Mouse (Mus musculus): ENCODE data around the gene Acvr1c.

The Acvr1c gene

DNA sequence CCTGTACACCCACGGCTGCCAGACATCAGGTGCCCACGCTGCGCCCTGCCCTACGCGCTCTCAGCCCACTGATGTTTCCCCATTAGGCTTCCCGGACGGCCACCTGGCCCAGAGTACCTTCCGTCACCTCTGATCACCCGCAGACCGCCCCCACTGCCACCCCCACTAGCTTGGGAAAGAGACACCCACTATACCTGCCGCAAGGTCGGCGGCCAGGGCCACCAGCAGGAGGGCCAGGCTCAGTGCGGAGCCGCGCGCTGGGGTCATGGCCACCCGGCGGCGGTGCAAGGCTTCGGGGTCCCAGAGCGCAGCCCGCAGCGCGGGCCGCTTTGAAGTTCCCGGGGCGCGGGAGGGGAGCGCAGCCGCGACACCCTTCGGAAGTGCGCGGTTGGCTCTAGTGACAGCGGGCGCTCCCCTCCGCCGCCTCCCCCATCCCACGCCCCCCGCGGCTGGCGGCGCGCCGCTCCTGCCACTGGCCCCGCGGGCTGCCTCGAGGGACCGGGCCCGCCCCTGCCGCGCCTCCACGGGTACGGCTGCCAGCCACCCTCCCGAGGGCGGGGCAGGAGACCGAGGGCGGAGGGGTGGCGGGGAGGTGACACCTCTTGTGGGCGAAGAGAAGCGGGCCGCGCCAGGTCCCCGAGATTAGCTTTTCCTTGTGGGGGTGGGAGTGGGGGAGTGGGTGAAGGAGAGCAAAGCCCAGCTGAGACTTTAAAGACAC lies at the start of gene Acvr1c:
Gene Acvr1c, minus strand, starts transcription at position 482 of the 718 bp plus-strand sequence.
- peak; percentile 67 for DNase-seq

DNA sequence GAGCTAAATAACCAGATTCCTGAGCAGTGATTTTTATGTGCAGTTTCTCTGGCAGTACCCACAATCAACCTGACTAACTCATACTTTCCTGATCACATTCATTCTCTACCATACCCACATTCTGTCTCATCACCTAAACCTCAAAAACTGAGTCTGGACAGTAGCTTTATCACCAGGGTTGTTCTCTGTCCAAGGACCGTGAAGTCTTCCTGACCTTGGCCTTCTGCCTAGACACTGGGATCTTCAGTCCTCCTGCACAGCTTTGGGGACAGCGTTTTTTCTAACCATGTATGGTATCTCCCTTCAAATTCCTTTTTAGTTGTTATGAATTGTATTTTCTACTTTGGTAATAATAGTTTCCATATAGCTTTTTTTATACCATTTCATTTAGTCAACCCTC lies 45.8 kb upstream of the Acvr1c start:
- no peak for DNase-seq

- DNase-seq, result no peak
Observed at GRCm38 (mm10) chr2:58388601-58389000, 30.9 kb upstream of the Acvr1c start.

GRCm38 (mm10) chr2:58380020-58380419 lies 22.3 kb upstream of the Acvr1c start:
- no peak for DNase-seq

DNA sequence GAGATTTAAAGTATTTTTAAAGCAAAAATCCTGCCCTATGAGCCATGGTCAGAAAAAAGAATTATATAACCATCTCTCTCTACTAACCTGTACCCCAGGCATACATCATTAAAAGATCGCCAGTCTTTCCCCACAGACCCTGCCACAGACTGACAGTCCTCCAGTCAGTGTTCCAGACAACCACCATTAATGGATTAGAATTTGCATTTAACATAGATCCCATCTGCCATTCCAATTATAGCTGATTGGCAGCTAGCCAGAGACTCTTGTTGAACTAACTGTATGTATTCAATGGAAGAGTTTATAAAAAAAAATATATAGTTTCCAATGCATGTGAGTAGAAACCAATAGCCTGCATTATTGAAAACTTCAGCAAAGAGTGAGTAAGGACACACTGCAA lies 21.8 kb upstream of the Acvr1c start:
- no peak for DNase-seq

- DNase-seq, result no peak
Observed at GRCm38 (mm10) chr2:58377417-58378130, 19.9 kb upstream of the Acvr1c start.

DNA sequence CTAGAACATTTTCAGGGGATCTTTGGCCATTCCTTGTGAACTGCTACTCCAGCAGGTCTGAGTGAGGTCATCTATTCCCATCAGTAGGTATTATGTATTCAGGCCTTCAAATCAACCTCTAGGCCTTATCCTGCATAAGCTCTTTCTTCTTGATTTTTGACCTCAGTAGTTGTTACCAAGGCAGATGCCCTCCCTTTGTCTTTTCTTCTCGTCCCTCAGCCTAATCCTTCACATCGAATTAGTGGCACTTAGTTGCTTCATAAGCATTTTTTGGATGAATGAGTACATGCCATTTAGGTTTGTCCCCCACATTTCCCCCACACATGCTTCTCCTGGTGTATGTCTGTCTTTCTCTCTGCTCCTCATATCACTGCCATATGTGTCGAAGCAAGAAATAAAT lies 8.5 kb upstream of the Acvr1c start:
- DNase-seq, result no peak

GRCm38 (mm10) chr2:58361361-58362046 lies 3.8 kb upstream of the Acvr1c start:
- no peak for DNase-seq

DNA sequence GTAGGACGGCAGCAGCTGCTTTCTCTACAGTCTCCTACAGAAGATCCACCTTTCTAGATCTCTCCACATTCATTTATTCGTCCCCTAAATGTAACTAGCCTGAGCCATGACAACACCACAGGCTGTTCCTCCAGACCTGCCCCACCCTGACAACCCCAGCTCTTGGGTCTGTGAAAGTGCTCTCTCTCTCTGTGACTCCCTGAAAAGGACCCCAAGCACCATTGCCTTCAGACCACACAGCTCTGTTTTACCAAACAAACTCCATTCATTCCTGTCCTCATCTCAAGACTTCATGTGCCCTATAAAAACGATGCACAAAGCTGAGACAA lies 401 bp upstream of the Acvr1c start:
- DNase-seq, result no peak

- DNase-seq, result peak; percentile 22
Observed at GRCm38 (mm10) chr2:58357068-58357413, 654 bp downstream of the Acvr1c start.

GRCm38 (mm10) chr2:58354389-58354788 lies 3.3 kb downstream of the Acvr1c start:
- DNase-seq, result no peak

- no peak for DNase-seq
Observed at GRCm38 (mm10) chr2:58352846-58353245, 4.8 kb downstream of the Acvr1c start.

DNA sequence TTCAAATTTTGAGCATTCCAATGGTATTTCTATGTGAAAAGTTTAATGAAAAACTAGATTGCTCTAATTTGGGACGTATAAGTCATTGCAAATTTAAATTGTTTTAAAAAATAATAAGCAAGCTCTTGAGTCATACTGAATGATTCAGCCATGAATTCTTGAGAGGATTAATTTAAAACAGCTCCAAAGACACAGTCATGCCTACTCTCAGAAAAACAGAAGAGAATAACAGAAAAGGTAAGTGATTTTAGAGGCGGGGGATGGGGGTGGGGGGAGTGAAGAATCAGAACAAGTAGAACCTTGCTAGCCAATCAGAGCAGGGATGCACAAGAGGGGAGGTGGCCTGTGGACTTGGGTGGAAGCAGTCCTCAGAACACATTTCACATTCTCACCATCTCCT lies 7.0 kb downstream of the Acvr1c start:
- no peak for DNase-seq

DNA sequence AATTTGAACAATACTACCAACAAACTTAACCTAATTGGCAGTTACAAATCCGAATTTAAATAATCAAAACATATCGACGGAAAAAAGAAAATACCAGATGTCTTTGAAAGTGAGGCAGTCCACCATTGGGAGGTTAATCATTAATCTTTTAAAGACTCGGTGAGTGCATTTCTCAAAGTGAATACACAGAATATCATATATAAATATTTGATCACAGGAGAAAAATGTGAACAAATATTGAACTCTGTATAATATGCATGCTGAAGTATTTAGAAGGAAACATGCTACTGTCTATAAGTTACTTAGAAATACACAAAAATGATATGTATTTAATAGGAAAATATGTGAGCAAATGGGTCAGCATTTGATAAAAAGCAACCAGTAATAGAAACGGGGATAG lies 21.0 kb downstream of the Acvr1c start:
- no peak for DNase-seq

DNA sequence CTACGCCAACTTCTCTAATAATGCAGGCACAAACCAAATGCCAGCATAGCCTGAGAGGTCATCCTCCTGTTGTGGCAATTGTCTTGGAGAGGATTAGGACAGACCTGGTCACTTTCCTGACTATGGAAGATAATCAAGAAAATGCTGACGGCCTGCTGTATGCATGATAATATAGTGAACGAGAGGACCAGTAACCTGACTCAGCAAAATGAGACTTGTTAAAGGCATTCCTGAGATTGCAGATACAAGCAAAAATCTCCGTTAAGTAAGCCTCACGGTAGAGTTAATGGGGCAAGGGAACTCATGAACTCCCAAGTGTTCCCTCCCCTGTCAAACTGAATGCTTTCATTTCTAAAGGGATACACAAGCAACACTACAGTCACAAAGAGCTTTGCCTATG lies 28.1 kb downstream of the Acvr1c start:
- DNase-seq, result no peak

GRCm38 (mm10) chr2:58324118-58324901 lies 33.4 kb downstream of the Acvr1c start:
- DNase-seq, result peak; percentile 78

GRCm38 (mm10) chr2:58323274-58323673 lies 34.4 kb downstream of the Acvr1c start:
- no peak for DNase-seq

- no peak for DNase-seq
Observed at GRCm38 (mm10) chr2:58316186-58316585, 41.5 kb downstream of the Acvr1c start.

- DNase-seq, result no peak
Observed at GRCm38 (mm10) chr2:58309695-58310094, 48.0 kb downstream of the Acvr1c start.

DNA sequence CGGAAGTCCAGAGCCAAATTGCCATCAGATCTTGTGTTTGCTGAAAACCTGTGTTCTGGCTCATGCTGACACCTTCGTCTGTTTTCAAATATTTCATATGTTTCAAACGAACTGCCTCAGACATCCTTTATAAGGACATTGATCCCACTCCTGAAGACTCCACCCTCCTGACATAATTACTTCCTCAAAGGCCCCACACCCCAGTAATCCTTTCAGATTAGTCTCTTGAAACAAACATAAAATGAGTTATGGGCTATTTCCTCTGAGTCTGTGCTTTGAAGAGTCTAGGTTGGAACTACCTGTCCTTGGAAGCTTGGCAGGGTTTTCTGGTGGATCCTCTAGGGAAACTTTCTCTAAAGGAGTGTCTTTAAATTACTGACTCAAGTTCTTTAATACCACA lies 53.2 kb downstream of the Acvr1c start:
- DNase-seq, result no peak

DNA sequence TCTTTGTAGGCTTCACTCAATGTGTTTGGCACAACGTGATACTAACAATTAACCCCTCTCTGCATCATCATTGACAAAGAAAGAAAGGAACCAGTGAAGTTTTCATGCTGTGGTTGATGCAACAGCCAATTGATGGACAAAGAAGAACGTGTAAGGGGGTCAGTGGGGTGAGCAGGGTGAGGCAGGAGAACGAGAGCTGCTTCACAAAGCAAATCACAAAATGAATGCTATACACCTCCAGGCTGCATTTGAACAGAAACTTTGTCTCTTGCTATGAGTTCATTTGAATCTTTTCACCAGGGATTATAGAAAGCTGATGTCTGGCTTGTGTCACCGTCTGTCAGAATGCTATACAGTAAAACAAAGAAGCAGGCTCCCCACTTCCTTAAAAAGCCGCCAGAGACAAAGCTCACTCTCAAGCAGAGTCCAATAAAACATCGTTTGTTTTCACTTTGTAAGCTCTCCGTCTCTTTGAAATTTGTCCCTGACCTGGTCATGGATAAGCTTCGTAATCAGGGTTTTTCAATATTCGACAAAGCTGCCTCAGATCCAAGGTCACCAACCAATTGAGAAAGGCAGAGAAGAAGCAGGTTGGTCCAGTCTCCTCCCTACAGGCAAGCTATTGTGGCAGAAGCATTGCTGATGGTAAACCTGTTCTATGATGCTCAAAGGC lies 67.8 kb downstream of the Acvr1c start:
- DNase-seq, result no peak

DNA sequence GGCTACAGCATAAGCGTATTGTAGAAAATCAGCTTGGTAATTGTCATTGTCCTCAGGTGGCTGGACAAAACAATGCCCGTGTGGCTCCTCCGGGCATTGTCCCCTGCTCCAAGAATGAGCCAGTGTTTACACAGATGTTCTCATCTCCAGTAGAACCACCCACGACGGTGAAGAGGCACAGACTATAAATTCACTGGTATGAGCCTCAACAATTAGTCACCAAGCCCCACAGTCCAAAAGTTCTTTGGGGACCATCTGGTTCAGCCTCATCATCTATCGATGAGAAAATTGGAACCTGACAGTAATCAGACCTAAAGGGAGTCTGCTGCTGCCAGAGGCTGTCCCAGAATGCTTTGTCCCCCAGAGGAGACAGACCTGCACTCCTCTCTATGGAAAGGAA lies 68.4 kb downstream of the Acvr1c start:
- DNase-seq, result peak; percentile 31
